Mouse (Mus musculus) right cerebral cortex, postnatal 4 days (tissue): ENCODE data around the gene Aurkaip1.

Experiments used
- DNase-seq: peaks from one replicate; pipeline ENCODE4 v3.0.0-alpha.2; 2022

The Aurkaip1 gene

DNA sequence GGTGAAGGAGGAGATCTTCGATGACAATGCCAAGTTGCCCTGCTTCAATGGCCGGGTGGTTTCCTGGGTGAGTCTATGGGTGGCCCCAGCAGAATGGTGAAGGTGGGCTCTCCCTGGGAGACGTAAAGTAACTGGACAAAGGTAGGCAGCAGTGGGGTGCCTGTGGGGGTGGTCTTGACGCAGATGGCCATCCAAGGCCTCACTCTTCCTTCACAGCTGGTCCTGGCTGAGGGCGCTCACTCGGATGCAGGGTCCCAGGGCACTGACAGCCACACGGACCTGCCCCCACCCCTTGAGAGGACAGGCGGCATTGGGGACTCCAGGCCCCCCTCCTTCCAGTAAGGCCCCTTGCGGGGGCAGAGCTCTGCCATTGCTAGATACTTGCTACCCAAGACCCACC, 22.3 kb downstream of the Aurkaip1 start:
- DNase-seq: no peak

DNA sequence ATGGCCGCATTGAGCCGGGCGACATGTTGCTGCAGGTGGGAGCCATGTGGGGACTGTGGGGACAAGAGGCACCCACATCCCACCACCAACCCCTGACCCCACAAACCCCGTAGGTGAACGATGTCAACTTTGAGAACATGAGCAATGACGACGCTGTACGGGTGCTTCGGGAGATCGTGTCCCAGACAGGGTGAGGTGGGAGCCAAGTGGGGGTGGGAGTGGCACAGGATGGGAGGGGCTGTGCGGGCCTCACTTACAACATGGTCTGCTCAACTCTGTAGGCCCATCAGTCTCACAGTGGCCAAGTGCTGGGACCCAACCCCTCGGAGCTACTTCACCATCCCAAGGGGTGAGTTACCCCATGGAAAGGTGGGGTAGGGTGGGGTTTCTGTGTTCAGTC, 23.9 kb downstream of the Aurkaip1 start:
- no peak for DNase-seq

GRCm38 (mm10) chr4:155856071-155856470, 25.0 kb downstream of the Aurkaip1 start:
- DNase-seq: no peak

- no peak for DNase-seq
Observed at GRCm38 (mm10) chr4:155856881-155857280, 25.8 kb downstream of the Aurkaip1 start.

GRCm38 (mm10) chr4:155859318-155859717, 28.2 kb downstream of the Aurkaip1 start:
- no peak for DNase-seq

GRCm38 (mm10) chr4:155861787-155862186, 30.7 kb downstream of the Aurkaip1 start:
- no peak for DNase-seq

- DNase-seq: no peak
Observed at GRCm38 (mm10) chr4:155863001-155863400, 31.9 kb downstream of the Aurkaip1 start, which contains the start of gene Tas1r3. Gene Tas1r3, minus strand, starts transcription at chr4:155863362.

GRCm38 (mm10) chr4:155868614-155869298, 37.7 kb downstream of the Aurkaip1 start:
- DNase-seq: no peak

- DNase-seq: peak; percentile 95
Observed at GRCm38 (mm10) chr4:155869317-155870033, 38.4 kb downstream of the Aurkaip1 start, which contains the start of the genes Cptp and Ints11. Gene Cptp, minus strand, starts transcription at chr4:155869440. Gene Ints11, plus strand, starts transcription at chr4:155869546.

DNA sequence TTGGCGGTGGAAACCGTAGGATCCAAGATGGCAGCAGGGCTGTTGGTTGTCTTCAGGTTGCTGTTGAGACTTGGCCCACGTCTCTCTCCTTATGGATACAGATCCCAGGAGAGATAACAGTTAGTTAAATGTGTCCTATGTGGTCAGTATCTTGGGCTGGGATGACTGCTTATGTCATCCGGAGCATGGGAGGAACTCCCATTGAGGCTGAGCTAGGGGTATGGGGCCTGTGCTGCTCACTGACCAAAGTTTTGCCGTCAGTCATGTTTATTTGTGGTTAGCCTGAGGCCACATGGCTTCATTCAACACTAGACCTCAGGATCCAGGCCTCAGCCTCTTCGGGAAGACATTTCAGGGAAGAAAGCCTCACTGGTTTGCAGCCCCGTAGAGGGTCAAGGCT, 40.3 kb downstream of the Aurkaip1 start:
- no peak for DNase-seq
